In genomic region chr3:142881872-142882623, GRCm38 (mm10) we compare ENCODE assay signal across 8 mouse cellular contexts. TPM values are rescaled to one million over a fixed set of nuclear protein-coding genes. Genes with fewer than 3 reads are reported as not detected.
DNase-seq lines count a peak whose midpoint lies in the region; ATAC-seq and TF ChIP-seq lines count a peak whose summit lies in the region.

Pkn2 (minus strand) TSS chr3:142882004.

- ATAC-seq in forebrain, postnatal 0 days = peak; percentile 98
- peak; percentile 99 for ATAC-seq in lung, embryonic 15.5 days (ENCODE audit: borderline replicate concordance, extremely low read depth, low FRiP score, low TSS enrichment)

- H3K4me1 ChIP-seq in MEL (ENCODE audit: control insufficient read depth in 1 of 2, insufficient read depth in 2 of 2, low read length in 2 of 2) = peaks cover 19 to 25% of the 10 kb centered on the region in 2 experiments
- no peaks in the 10 kb centered on the region for H3K4me1 ChIP-seq in cerebellum, adult 2 months (ENCODE audit: control insufficient read depth, insufficient read depth, low read length)
- H3K4me1 ChIP-seq in forebrain, postnatal 0 days (ENCODE audit: insufficient read depth) = peaks cover 5% of the 10 kb centered on the region; the same call in 1 of the 2 replicates
- 0 out of 2 replicates have a peak, but pooled peaks cover 5% of the 10 kb centered on the region for H3K4me1 ChIP-seq in lung, embryonic 15.5 days

- H3K4me2 ChIP-seq in forebrain, postnatal 0 days (ENCODE audit: low read depth) = peak within 1 kb of the TSS; percentile 60
- peak within 1 kb of the TSS; percentile 61 for H3K4me2 ChIP-seq in lung, embryonic 15.5 days

- peak; percentile 98 for DNase-seq in MEL (ENCODE audit: low read depth, low spot score)
- DNase-seq in cerebellum, adult 2 months = peak; percentile 98
- DNase-seq in forebrain, postnatal 0 days = peak; percentile 99
- peak; percentile 100 for DNase-seq in heart, postnatal 4 days
- peak; percentile 96 to 97 for DNase-seq in layer of hippocampus, adult 8-10 months (ENCODE audit: low spot score in 2 of 2)
- DNase-seq in ovary, adult 18-20 months (ENCODE audit: low spot score) = peak; percentile 98
- peak; percentile 100 for DNase-seq in thymus, postnatal 0 days (ENCODE audit: low spot score)

- peak within 1 kb of the TSS; percentile 100 for H3K9ac ChIP-seq in MEL (ENCODE audit: control insufficient read depth, low read depth, low read length, poor library complexity, severe bottlenecking)
- H3K9ac ChIP-seq in forebrain, postnatal 0 days = peak within 1 kb of the TSS; percentile 87
- peak within 1 kb of the TSS; percentile 92 for H3K9ac ChIP-seq in lung, embryonic 15.5 days

- peak in 1 of 2 experiments; percentile 74; a peak in 3 of 4 replicates for TF ChIP-seq POLR2A in MEL (IDR thresholded peaks at IDR 0.05; ENCODE audit: control insufficient read depth in 1 of 2, insufficient read depth in 1 of 2, low read depth in 1 of 2, low read length in 2 of 2, poor library complexity in 1 of 2)
- peak; percentile 62; the same call in 1 of the 2 replicates for TF ChIP-seq POLR2A in cerebellum, adult 2 months (IDR thresholded peaks at IDR 0.05; ENCODE audit: borderline replicate concordance, insufficient read depth, low read length)

- no peak for TF ChIP-seq RAD21 in MEL (IDR thresholded peaks at IDR 0.05; ENCODE audit: low read depth, low read length)

- H3K27me3 ChIP-seq in MEL (ENCODE audit: control insufficient read depth in 1 of 2, insufficient read depth in 2 of 2, low read length in 2 of 2) = no peaks in the 10 kb centered on the region
- no peaks in the 10 kb centered on the region for H3K27me3 ChIP-seq in cerebellum, adult 2 months (ENCODE audit: control insufficient read depth, insufficient read depth, low read length)
- H3K27me3 ChIP-seq in forebrain, postnatal 0 days (ENCODE audit: insufficient read depth, low read length) = no peaks in the 10 kb centered on the region
- H3K27me3 ChIP-seq in lung, embryonic 15.5 days = no peaks in the 10 kb centered on the region

- TF ChIP-seq EP300 in MEL (IDR thresholded peaks at IDR 0.05; ENCODE audit: low read depth in 1 of 2, low read length in 2 of 2) = peak in 1 of 2 experiments; percentile 21; a peak in 1 of 4 replicates

- 0 out of 6 replicates have a peak, but pooled peaks of 1 of the 3 experiments have one; percentile 3 for TF ChIP-seq CTCF in MEL (IDR thresholded peaks at IDR 0.05 in 2 of 3, conservative IDR thresholded peaks at IDR 0.05 in 1 of 3; ENCODE audit: control insufficient read depth in 1 of 3, insufficient read depth in 1 of 3, low read depth in 2 of 3, low read length in 3 of 3, poor library complexity in 1 of 3, severe bottlenecking in 1 of 3)
- TF ChIP-seq CTCF in cerebellum, adult 2 months (IDR thresholded peaks at IDR 0.05; ENCODE audit: borderline replicate concordance, insufficient read depth, low read depth, low read length) = no peak
- TF ChIP-seq CTCF in forebrain, postnatal 0 days (IDR thresholded peaks at IDR 0.05; ENCODE audit: low read depth) = peak; percentile 36; the same call in 1 of the 2 replicates

- no peaks in the 10 kb centered on the region for H3K9me3 ChIP-seq in MEL (replicated peaks; ENCODE audit: insufficient read depth, low read length)
- H3K9me3 ChIP-seq in forebrain, postnatal 0 days (ENCODE audit: low read length) = no peaks in the 10 kb centered on the region
- H3K9me3 ChIP-seq in lung, embryonic 15.5 days = no peaks in the 10 kb centered on the region

- H3K27ac ChIP-seq in MEL (ENCODE audit: control insufficient read depth, low read depth, low read length) = peak within 1 kb of the TSS; percentile 98
- H3K27ac ChIP-seq in cerebellum, adult 2 months (ENCODE audit: insufficient read depth, low read length) = peak within 1 kb of the TSS; percentile 70; the same call in 1 of the 2 replicates
- peak within 1 kb of the TSS; percentile 92 for H3K27ac ChIP-seq in forebrain, postnatal 0 days (ENCODE audit: low read depth, low read length)
- H3K27ac ChIP-seq in lung, embryonic 15.5 days = peak within 1 kb of the TSS; percentile 93

- H3K4me3 ChIP-seq in MEL (ENCODE audit: control insufficient read depth in 1 of 2, insufficient read depth in 1 of 2, low read depth in 2 of 2, low read length in 2 of 2) = peak within 1 kb of the TSS; percentile 84 to 100
- peak within 1 kb of the TSS; percentile 82 for H3K4me3 ChIP-seq in cerebellum, adult 2 months (replicated peaks; ENCODE audit: insufficient read depth, low read depth, low read length)
- peak within 1 kb of the TSS; percentile 99 for H3K4me3 ChIP-seq in forebrain, postnatal 0 days (ENCODE audit: low read depth, low read length)
- H3K4me3 ChIP-seq in lung, embryonic 15.5 days = peak within 1 kb of the TSS; percentile 87

- H3K36me3 ChIP-seq in MEL (ENCODE audit: control insufficient read depth in 1 of 2, insufficient read depth in 2 of 2, low read length in 2 of 2) = peaks cover 0 to 35% of the 10 kb centered on the region in 2 experiments; a peak in 3 of 4 replicates
- H3K36me3 ChIP-seq in forebrain, postnatal 0 days (ENCODE audit: insufficient read depth) = no peaks in the 10 kb centered on the region
- H3K36me3 ChIP-seq in lung, embryonic 15.5 days = no peaks in the 10 kb centered on the region

- peaks cover 22% of the 10 kb centered on the region for H3K79me2 ChIP-seq in MEL (ENCODE audit: control insufficient read depth, insufficient read depth, low read length, poor library complexity)

- WGBS in cerebellum, adult 2 months = 1% methylated on average over 80 of the region's 84 CpGs
- WGBS in forebrain, postnatal 0 days = under 1% methylated on average over 75 of the region's 84 CpGs
- under 1% methylated on average over 67 of the region's 84 CpGs for WGBS in lung, embryonic 15.5 days

TF ChIP-seq in MEL, 35 proteins besides CTCF, POLR2A, EP300 and RAD21 (continues in another document):
- TF ChIP-seq TBP (IDR thresholded peaks at IDR 0.05; ENCODE audit: low read depth, low read length) (peak; percentile 79; the same call in 1 of the 2 replicates), MAFK (IDR thresholded peaks at IDR 0.05; ENCODE audit: borderline replicate concordance, low read depth, low read length) (no peak), USF2 (IDR thresholded peaks at IDR 0.05; ENCODE audit: borderline replicate concordance in 1 of 2, insufficient read depth in 1 of 2, low read depth in 1 of 2, low read length in 2 of 2) (peak in 1 of 2 experiments; percentile 84; a peak in 2 of 4 replicates), CHD1 (IDR thresholded peaks at IDR 0.05; ENCODE audit: low read depth, low read length) (no peak), MAX (IDR thresholded peaks at IDR 0.05; ENCODE audit: low read length) (peak; percentile 93), ZNF384 (IDR thresholded peaks at IDR 0.05; ENCODE audit: low read depth, low read length) (no peak), POLR2AphosphoS5 (IDR thresholded peaks at IDR 0.05; ENCODE audit: borderline replicate concordance, low read depth, low read length) (no peak), SIN3A (IDR thresholded peaks at IDR 0.05; ENCODE audit: low read length) (peak; percentile 62), GABPA (IDR thresholded peaks at IDR 0.05; ENCODE audit: low read depth, low read length) (no peak), ZKSCAN1 (IDR thresholded peaks at IDR 0.05; ENCODE audit: low read depth, low read length) (no peak), MYC (IDR thresholded peaks at IDR 0.05; ENCODE audit: low read depth, low read length) (0 out of 2 replicates have a peak, but pooled peaks have one; percentile 9), ELF1 (IDR thresholded peaks at IDR 0.05; ENCODE audit: low read depth, low read length) (peak; percentile 67), HCFC1 (IDR thresholded peaks at IDR 0.05; ENCODE audit: low read depth, low read length) (peak; percentile 78), RCOR1 (IDR thresholded peaks at IDR 0.05; ENCODE audit: low read depth, low read length) (no peak), MAZ (IDR thresholded peaks at IDR 0.05; ENCODE audit: low read depth, low read length) (no peak), GATA1 (IDR thresholded peaks at IDR 0.05; ENCODE audit: low read depth, low read length) (no peak), TAL1 (IDR thresholded peaks at IDR 0.05; ENCODE audit: low read length) (no peak), UBTF (IDR thresholded peaks at IDR 0.05; ENCODE audit: borderline replicate concordance, insufficient read depth, low read depth, low read length) (no peak), USF1 (IDR thresholded peaks at IDR 0.05; ENCODE audit: low read depth, low read length) (peak; percentile 99), ZMIZ1 (IDR thresholded peaks at IDR 0.05; ENCODE audit: low read depth, low read length) (peak; percentile 75; the same call in 1 of the 2 replicates), ZC3H11A (IDR thresholded peaks at IDR 0.05; ENCODE audit: low read depth, low read length) (no peak), BHLHE40 (IDR thresholded peaks at IDR 0.05; ENCODE audit: borderline replicate concordance, low read depth, low read length) (peak; percentile 96), TCF12 (IDR thresholded peaks at IDR 0.05; ENCODE audit: low read depth, low read length) (peak; percentile 66), CHD2 (IDR thresholded peaks at IDR 0.05; ENCODE audit: low read length) (peak; percentile 40; the same call in 1 of the 2 replicates), JUND (IDR thresholded peaks at IDR 0.05; ENCODE audit: low read depth, low read length) (no peak), NRF1 (IDR thresholded peaks at IDR 0.05; ENCODE audit: insufficient read depth, low read depth, low read length, poor library complexity, severe bottlenecking) (peak; percentile 46; the same call in 1 of the 2 replicates), MXI1 (IDR thresholded peaks at IDR 0.05; ENCODE audit: low read depth, low read length) (peak; percentile 51; the same call in 1 of the 2 replicates), POLR2AphosphoS2 (IDR thresholded peaks at IDR 0.05; ENCODE audit: low read length) (peak; percentile 68), KAT2A (conservative IDR thresholded peaks at IDR 0.05; ENCODE audit: low read depth, low read length) (no peak; the same call in 1 of the 2 replicates), MYB (IDR thresholded peaks at IDR 0.05; ENCODE audit: low read depth, low read length) (no peak)

RNA-seq across cellular contexts. Expression of gene Pkn2, which starts in this region (rescaled TPM):
- total RNA-seq in MEL (2012; rRNA removed) = 33.5 and 38.6 TPM in 2 replicates
- polyA plus RNA-seq in MEL (2012; ENCODE audit: insufficient read depth in 1 of 2, insufficient read length in 2 of 2, low read depth in 1 of 2, low replicate concordance in 2 of 2, missing spikeins in 1 of 2) = 10 to 100 TPM; 34.7 to 38.8 TPM
- 13.2 and 13.6 TPM in 2 replicates for polyA plus RNA-seq in cerebellum, adult 2 months (2012; rRNA removed)
- total RNA-seq in forebrain, postnatal 0 days (2014; rRNA removed) = 34.5 and 34.6 TPM in 2 replicates
- polyA plus RNA-seq in forebrain, postnatal 0 days (2015; fragmentation: Nextera tagmentation; extraction: Ambion mirVana) = 16.1 and 18.4 TPM in 2 replicates
- 10 to 100 TPM; 53.1 to 56.4 TPM for total RNA-seq in heart, postnatal 4 days (2021)
- 10 to 100 TPM; 30.4 to 37.8 (median 32.3) TPM for total RNA-seq in layer of hippocampus, adult 8-10 months (2022)
- 45.5 and 47.7 TPM in 2 replicates for polyA plus RNA-seq in lung, embryonic 15.5 days (2015; fragmentation: Nextera tagmentation; extraction: Ambion mirVana)
- 45.8 and 57.5 TPM in 2 replicates for polyA plus RNA-seq in thymus, postnatal 0 days (2015; fragmentation: Nextera tagmentation; extraction: Ambion mirVana)

Comparison
In these comparisons a context has a peak if more than half of its experiments do, and no peak if none do; other contexts are left out.
1. Peak in every context shown above with its lines: DNase-seq, ATAC-seq, H3K4me3 ChIP-seq and H3K27ac ChIP-seq.